Mouse (Mus musculus): ENCODE measurements around the gene Foxp4. TPM values are rescaled to one million over a fixed set of nuclear protein-coding genes. Genes with fewer than 3 reads are reported as not detected.

The Foxp4 gene
- polyA plus RNA-seq, 1 experiment from 2014 or later: 6.5 TPM

DNA sequence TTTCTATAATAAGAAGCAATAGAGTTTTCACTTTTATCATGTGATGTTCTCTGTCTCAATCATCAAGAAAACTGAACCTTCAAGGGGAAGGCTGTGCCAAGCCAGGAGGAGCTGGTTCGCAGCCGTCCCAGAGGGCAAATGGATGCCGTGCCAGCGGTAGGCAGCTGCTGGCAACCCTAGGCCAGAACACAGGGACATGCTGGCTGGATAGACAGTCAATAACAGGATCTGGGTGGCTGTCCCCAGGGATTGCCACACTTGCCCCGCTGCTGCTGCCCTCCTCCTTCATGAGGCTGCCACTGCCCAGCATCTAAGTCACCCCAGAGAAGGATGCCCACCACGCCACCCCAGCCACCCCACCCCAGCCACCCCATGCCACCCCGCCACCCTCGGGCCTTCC, 82.9 kb downstream of the Foxp4 start:
- 84% methylated on average over 8 of the region's 8 CpGs for WGBS
- no peak overlapping the region for H3K4me3 ChIP-seq (ENCODE audit: low read length)
- peaks cover 5% of the 10 kb centered on the region for H3K9me3 ChIP-seq (replicated peaks; ENCODE audit: control insufficient read depth, low read length)
- H3K27ac ChIP-seq (ENCODE audit: low read length): no peak overlapping the region
- no peaks in the 10 kb centered on the region for H3K36me3 ChIP-seq (ENCODE audit: control insufficient read depth, insufficient read depth)
- H3K4me1 ChIP-seq (ENCODE audit: control insufficient read depth, insufficient read depth, low read length): peaks cover 13% of the 10 kb centered on the region
- H3K9ac ChIP-seq (ENCODE audit: low read length): no peak overlapping the region
- no peak overlapping the region for H3K4me2 ChIP-seq (ENCODE audit: low read depth, low read length)
- no peak for ATAC-seq (replicated peaks; ENCODE audit: extremely low read depth, insufficient read depth, low FRiP score)
- no peaks in the 10 kb centered on the region for H3K27me3 ChIP-seq (ENCODE audit: control insufficient read depth, insufficient read depth, low read length)

DNA sequence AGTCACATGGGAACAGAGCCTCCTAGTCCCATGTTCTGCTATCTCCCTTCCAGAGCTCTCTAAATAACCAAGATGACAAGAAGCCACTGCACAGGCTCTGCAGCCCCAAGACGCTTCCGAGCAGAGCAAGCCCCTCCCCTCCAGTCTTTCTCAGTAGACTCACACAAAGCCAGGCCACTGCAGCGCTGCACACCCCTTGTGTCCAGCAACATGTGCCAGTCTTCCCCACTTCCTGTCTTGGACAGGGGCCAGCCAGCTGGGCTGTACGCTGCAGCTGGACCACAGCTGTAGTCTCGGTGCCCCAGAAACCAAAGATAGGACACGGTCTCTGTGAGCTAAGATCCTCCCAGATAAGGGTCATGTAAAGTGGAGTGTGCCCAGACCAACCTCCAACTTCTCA, 86.6 kb downstream of the Foxp4 start:
- Histone ChIP-seq H3K36me3 (ENCODE audit: control insufficient read depth, insufficient read depth) (no peaks in the 10 kb centered on the region), H3K4me1 (ENCODE audit: control insufficient read depth, insufficient read depth, low read length) (peaks cover 19% of the 10 kb centered on the region), H3K9ac (ENCODE audit: low read length) (no peak overlapping the region), H3K9me3 (replicated peaks; ENCODE audit: control insufficient read depth, low read length) (no peaks in the 10 kb centered on the region), H3K27ac (ENCODE audit: low read length) (no peak overlapping the region), H3K4me3 (ENCODE audit: low read length) (no peak overlapping the region), H3K4me2 (ENCODE audit: low read depth, low read length) (no peak overlapping the region), H3K27me3 (ENCODE audit: control insufficient read depth, insufficient read depth, low read length) (0 out of 2 replicates have a peak, but pooled peaks cover 2% of the 10 kb centered on the region)
- 18% methylated on average over 6 of the region's 6 CpGs for WGBS
- no peak; the same call in 1 of the 2 replicates for ATAC-seq (replicated peaks; ENCODE audit: extremely low read depth, insufficient read depth, low FRiP score)

DNA sequence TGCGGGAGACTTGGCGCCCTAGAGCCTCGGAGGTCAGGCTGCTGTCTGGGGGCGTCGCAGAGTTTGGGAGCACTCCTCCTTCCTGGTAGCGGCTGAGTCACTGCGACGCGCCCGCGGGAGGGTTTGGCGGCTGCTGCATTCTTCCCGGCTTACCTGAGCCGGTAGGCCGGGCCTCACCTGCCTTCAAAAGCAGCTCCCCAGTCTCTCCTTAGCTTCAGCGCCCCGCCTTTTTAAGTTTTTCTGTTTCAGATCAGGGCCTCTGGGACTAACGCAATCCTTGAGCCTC, 90.0 kb downstream of the Foxp4 start, which contains the start of gene Mdfi:
TSS of gene Mdfi (minus strand) at position 210 of the 286 bp plus-strand sequence.
- H3K4me2 ChIP-seq (ENCODE audit: low read depth, low read length): peak within 1 kb of the TSS; percentile 94
- H3K9ac ChIP-seq (ENCODE audit: low read length): peak within 1 kb of the TSS; percentile 90
- ATAC-seq (replicated peaks; ENCODE audit: extremely low read depth, insufficient read depth, low FRiP score): no peak
- peak within 1 kb of the TSS; percentile 87 for H3K4me3 ChIP-seq (ENCODE audit: low read length)
- no peaks in the 10 kb centered on the region for H3K9me3 ChIP-seq (replicated peaks; ENCODE audit: control insufficient read depth, low read length)
- no peaks in the 10 kb centered on the region for H3K36me3 ChIP-seq (ENCODE audit: control insufficient read depth, insufficient read depth)
- WGBS: 6% methylated on average over 18 of the region's 18 CpGs
- H3K27ac ChIP-seq (ENCODE audit: low read length): peak within 1 kb of the TSS; percentile 84
- peaks cover 30% of the 10 kb centered on the region for H3K4me1 ChIP-seq (ENCODE audit: control insufficient read depth, insufficient read depth, low read length)
- H3K27me3 ChIP-seq (ENCODE audit: control insufficient read depth, insufficient read depth, low read length): 0 out of 2 replicates have a peak, but pooled peaks cover 2% of the 10 kb centered on the region

DNA sequence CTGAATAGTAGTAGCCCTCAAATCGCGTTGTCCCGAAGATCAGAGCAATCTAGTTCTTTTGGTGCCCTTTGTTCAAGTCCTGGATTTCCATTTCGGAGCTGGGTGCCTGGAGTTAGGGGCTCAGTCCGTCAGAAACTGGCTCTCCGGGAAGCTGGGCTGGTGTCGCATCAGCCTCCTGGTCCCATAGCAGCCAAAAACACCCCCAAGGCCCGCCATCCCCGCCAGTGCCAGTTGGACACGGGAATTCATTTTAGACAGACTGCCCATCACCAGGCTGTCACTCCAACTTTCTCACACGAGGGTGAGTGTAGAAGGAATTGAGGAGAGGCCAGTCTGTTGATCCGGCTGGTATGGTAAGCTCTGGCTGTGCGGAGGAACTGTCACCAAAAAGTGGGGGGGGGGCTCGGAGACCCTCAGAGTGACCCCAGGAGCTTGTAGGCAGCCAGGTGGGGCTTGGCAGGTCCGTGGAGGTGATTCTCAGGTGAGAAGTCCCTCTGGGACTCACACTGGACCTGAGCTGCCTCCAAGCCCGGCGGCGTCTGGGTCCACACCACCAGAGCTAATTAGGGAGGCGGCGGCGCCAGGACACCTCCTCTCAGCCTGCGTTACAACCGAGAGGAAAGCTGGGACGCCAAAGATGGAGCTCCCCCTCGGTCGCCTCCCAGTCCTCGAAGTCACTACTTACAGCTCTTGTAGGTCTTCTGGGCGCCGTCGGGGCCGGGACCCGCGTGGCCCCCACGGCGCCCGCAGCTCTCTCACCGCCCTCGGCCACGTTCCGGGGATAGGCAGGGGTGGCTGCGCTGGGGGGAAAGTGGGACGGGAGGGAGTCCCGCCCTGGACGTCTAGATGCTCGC, 90.6 kb downstream of the Foxp4 start:
- Histone ChIP-seq H3K4me3 (ENCODE audit: low read length) (peak overlapping the region; percentile 87), H3K9me3 (replicated peaks; ENCODE audit: control insufficient read depth, low read length) (no peaks in the 10 kb centered on the region), H3K4me1 (ENCODE audit: control insufficient read depth, insufficient read depth, low read length) (peaks cover 31% of the 10 kb centered on the region), H3K4me2 (ENCODE audit: low read depth, low read length) (peak overlapping the region; percentile 94), H3K9ac (ENCODE audit: low read length) (peak overlapping the region; percentile 90), H3K27me3 (ENCODE audit: control insufficient read depth, insufficient read depth, low read length) (0 out of 2 replicates have a peak, but pooled peaks cover 2% of the 10 kb centered on the region), H3K36me3 (ENCODE audit: control insufficient read depth, insufficient read depth) (no peaks in the 10 kb centered on the region), H3K27ac (ENCODE audit: low read length) (peak overlapping the region; percentile 84)
- no peak for ATAC-seq (replicated peaks; ENCODE audit: extremely low read depth, insufficient read depth, low FRiP score)
- WGBS: under 1% methylated on average over 44 of the region's 45 CpGs

DNA sequence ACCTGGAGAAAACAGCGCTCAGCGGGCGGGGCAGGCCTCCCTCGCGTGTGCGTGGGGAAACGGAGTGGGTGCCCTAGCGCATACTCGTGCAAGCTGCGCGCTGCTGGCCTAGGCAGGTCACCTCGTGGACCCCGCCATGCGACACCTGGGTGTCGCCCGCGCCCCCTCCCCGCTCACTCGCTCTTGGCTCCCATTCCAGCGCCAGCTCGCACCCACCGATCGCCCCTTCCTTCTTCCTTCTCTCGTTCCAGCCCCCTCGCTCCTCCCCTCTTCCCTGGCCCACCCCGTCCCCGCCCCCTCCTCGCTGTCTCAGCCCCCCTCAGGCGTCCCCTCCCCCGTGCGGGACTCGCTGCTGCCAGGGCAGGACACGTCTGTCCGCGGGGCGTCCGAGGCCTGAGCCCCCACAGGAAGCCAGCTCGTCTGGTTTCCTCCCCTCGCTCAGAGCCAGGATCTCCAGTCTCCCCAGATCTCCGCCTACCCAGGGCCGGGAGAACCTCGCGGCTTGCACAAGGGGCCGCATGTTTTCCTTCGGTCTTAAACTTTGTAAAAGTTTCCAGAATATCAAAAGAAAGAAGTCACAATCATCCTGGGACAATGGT, 91.3 kb downstream of the Foxp4 start:
- Histone ChIP-seq H3K27ac (ENCODE audit: low read length) (peak overlapping the region; percentile 84), H3K36me3 (ENCODE audit: control insufficient read depth, insufficient read depth) (peaks cover under 1% of the 10 kb centered on the region; the same call in 1 of the 2 replicates), H3K4me2 (ENCODE audit: low read depth, low read length) (peak overlapping the region; percentile 94), H3K27me3 (ENCODE audit: control insufficient read depth, insufficient read depth, low read length) (0 out of 2 replicates have a peak, but pooled peaks cover 2% of the 10 kb centered on the region), H3K9ac (ENCODE audit: low read length) (peak overlapping the region; percentile 90), H3K4me1 (ENCODE audit: control insufficient read depth, insufficient read depth, low read length) (peaks cover 34% of the 10 kb centered on the region), H3K4me3 (ENCODE audit: low read length) (peak overlapping the region; percentile 87), H3K9me3 (replicated peaks; ENCODE audit: control insufficient read depth, low read length) (no peaks in the 10 kb centered on the region)
- under 1% methylated on average over 43 of the region's 45 CpGs for WGBS
- ATAC-seq (replicated peaks; ENCODE audit: extremely low read depth, insufficient read depth, low FRiP score): peak; percentile 83

DNA sequence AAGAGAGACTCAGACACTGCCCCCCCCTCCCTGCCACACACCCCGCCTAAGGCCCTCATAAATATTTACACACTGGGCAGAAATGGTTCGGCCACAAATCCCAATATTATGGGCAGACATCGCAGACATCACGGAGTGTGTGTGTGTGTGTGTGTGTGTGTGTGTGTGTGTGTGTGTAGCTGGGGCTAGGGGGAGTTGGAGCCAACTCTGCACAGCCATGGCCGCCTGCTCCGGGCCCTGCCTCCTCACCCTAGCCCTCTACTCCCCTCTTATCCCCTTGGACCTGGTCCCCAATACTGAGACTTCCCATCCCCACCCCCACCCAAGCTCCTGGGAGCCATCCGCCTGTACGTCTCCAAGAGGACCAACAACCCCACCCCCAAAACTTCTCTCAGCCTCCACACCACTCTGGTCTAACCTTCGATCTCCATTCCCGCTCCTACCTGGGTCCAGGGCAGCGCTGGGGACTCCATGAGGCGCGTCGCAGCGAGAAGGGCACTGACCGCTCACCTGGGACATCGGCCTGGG, 91.9 kb downstream of the Foxp4 start:
- 0 out of 2 replicates have a peak, but pooled peaks cover 2% of the 10 kb centered on the region for H3K27me3 ChIP-seq (ENCODE audit: control insufficient read depth, insufficient read depth, low read length)
- peak overlapping the region; percentile 94 for H3K4me2 ChIP-seq (ENCODE audit: low read depth, low read length)
- 12% methylated on average over 16 of the region's 17 CpGs for WGBS
- H3K9ac ChIP-seq (ENCODE audit: low read length): peak overlapping the region; percentile 90
- peaks cover 30% of the 10 kb centered on the region for H3K4me1 ChIP-seq (ENCODE audit: control insufficient read depth, insufficient read depth, low read length)
- peak; percentile 39 for ATAC-seq (replicated peaks; ENCODE audit: extremely low read depth, insufficient read depth, low FRiP score)
- H3K36me3 ChIP-seq (ENCODE audit: control insufficient read depth, insufficient read depth): peaks cover 2% of the 10 kb centered on the region; the same call in 1 of the 2 replicates
- peak overlapping the region; percentile 87 for H3K4me3 ChIP-seq (ENCODE audit: low read length)
- H3K27ac ChIP-seq (ENCODE audit: low read length): peak overlapping the region; percentile 84
- no peaks in the 10 kb centered on the region for H3K9me3 ChIP-seq (replicated peaks; ENCODE audit: control insufficient read depth, low read length)

DNA sequence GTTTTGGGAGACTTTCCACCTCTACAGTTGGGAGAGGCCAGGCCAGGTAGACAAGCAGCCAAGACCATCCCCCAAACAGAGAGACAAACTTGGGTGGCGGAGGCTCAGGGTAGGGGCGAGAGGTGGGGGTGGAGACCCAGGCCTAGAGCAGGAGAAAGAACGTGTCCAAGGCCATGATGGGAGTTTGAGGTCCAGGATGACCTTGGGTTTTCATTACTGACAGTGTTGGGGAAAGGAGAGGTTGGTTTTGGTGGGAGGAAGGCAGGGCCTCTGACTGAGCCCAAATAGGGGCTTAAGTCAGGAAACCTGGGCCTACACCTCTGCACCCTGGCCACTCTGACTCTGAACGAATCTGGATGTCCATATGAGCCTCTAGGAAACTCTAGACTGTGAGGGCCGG, 92.7 kb downstream of the Foxp4 start:
- 0 out of 2 replicates have a peak, but pooled peaks cover 2% of the 10 kb centered on the region for H3K27me3 ChIP-seq (ENCODE audit: control insufficient read depth, insufficient read depth, low read length)
- peak overlapping the region; percentile 90 for H3K9ac ChIP-seq (ENCODE audit: low read length)
- no peak for ATAC-seq (replicated peaks; ENCODE audit: extremely low read depth, insufficient read depth, low FRiP score)
- 56% methylated on average over 5 of the region's 5 CpGs for WGBS
- peak overlapping the region; percentile 87 for H3K4me3 ChIP-seq (ENCODE audit: low read length)
- peaks cover 7% of the 10 kb centered on the region for H3K36me3 ChIP-seq (ENCODE audit: control insufficient read depth, insufficient read depth)
- peaks cover 28% of the 10 kb centered on the region for H3K4me1 ChIP-seq (ENCODE audit: control insufficient read depth, insufficient read depth, low read length)
- H3K27ac ChIP-seq (ENCODE audit: low read length): peak overlapping the region; percentile 84
- 0 out of 2 replicates have a peak, but pooled peaks cover 2% of the 10 kb centered on the region for H3K9me3 ChIP-seq (replicated peaks; ENCODE audit: control insufficient read depth, low read length)
- H3K4me2 ChIP-seq (ENCODE audit: low read depth, low read length): peak overlapping the region; percentile 94

DNA sequence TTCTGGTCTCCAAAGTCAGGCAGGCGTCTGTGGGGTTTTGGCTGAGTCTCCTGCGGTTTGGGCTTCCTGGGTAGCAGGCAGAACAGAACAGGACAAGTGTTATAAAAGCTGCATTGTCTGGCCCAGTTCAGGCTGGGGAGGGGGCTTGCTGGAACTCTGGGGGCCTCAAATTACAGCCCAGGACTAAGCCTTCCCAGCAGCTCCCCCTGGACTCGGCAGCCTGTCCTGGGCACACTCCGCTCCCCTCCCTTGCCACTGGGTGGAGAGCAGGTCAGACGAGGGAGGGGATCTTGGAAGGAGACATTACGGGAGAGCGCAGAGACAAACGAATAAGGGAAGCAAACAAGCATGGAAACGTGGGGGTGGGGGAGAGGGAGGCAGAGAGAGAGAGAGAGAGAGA, 93.3 kb downstream of the Foxp4 start:
- Histone ChIP-seq H3K4me3 (ENCODE audit: low read length) (peak overlapping the region; percentile 87), H3K36me3 (ENCODE audit: control insufficient read depth, insufficient read depth) (peaks cover 9% of the 10 kb centered on the region), H3K27me3 (ENCODE audit: control insufficient read depth, insufficient read depth, low read length) (0 out of 2 replicates have a peak, but pooled peaks cover 2% of the 10 kb centered on the region), H3K9ac (ENCODE audit: low read length) (peak overlapping the region; percentile 90), H3K9me3 (replicated peaks; ENCODE audit: control insufficient read depth, low read length) (0 out of 2 replicates have a peak, but pooled peaks cover 3% of the 10 kb centered on the region), H3K27ac (ENCODE audit: low read length) (peak overlapping the region; percentile 84), H3K4me1 (ENCODE audit: control insufficient read depth, insufficient read depth, low read length) (peaks cover 28% of the 10 kb centered on the region), H3K4me2 (ENCODE audit: low read depth, low read length) (peak overlapping the region; percentile 94)
- WGBS: 27% methylated on average over 9 of the region's 9 CpGs
- ATAC-seq (replicated peaks; ENCODE audit: extremely low read depth, insufficient read depth, low FRiP score): no peak
